Mouse (Mus musculus): Measurements from ENCODE around the gene Rbbp9. TPM values are rescaled to one million over a fixed set of nuclear protein-coding genes. Genes with fewer than 3 reads are reported as not detected.
A peak's percentile ranks its signal among the peaks of the same experiment; 100 is the strongest.

Gene Rbbp9
- polyA plus RNA-seq, 1 experiment from 2014 or later = 70.1 TPM

DNA sequence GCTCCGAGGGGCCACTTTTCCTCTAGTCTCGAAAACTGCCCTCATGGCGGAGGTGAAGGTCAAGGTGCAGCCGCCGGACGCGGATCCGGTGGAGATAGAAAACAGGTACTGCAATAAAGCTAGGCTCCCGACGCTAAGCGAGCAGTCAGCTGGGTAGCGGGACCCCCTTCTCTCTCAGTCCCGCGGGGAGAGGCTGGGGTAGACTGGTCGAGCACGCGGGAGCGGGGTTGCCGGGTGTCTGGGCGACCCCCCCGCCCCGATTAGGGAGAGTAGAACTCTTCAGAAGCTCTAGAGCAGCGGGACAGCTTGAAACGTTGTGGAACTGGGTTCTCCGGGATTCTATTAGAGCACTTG is 22.9 kb downstream of the Rbbp9 start:
- ATAC-seq (ENCODE audit: insufficient number of reproducible peaks, low FRiP score, low TSS enrichment, low read depth) (peak; percentile 22; the same call in 1 of the 2 replicates), DNase-seq (ENCODE audit: low spot score) (no peak)
- H3K9ac ChIP-seq (ENCODE audit: low read length) = peak overlapping the region; percentile 83
- H3K9me3 ChIP-seq (ENCODE audit: control insufficient read depth, low read length) = no peaks in the 10 kb centered on the region
- no peaks in the 10 kb centered on the region for H3K27me3 ChIP-seq (ENCODE audit: control insufficient read depth, insufficient read depth, low read length)
- H3K27ac ChIP-seq (replicated peaks; ENCODE audit: low read depth, low read length) = peak overlapping the region; percentile 43; the same call in 1 of the 2 replicates
- peaks cover 4% of the 10 kb centered on the region; the same call in 1 of the 2 replicates for H3K4me1 ChIP-seq (ENCODE audit: control insufficient read depth, insufficient read depth, low read length)
- WGBS = 0% methylated on average over 25 of the region's 25 CpGs
- H3K4me2 ChIP-seq (ENCODE audit: low read depth, severe bottlenecking) = peak overlapping the region; percentile 76
- H3K4me3 ChIP-seq (ENCODE audit: low read depth, low read length) = peak overlapping the region; percentile 77
- peaks cover 6% of the 10 kb centered on the region for H3K36me3 ChIP-seq (ENCODE audit: control insufficient read depth, insufficient read depth, low read length)

DNA sequence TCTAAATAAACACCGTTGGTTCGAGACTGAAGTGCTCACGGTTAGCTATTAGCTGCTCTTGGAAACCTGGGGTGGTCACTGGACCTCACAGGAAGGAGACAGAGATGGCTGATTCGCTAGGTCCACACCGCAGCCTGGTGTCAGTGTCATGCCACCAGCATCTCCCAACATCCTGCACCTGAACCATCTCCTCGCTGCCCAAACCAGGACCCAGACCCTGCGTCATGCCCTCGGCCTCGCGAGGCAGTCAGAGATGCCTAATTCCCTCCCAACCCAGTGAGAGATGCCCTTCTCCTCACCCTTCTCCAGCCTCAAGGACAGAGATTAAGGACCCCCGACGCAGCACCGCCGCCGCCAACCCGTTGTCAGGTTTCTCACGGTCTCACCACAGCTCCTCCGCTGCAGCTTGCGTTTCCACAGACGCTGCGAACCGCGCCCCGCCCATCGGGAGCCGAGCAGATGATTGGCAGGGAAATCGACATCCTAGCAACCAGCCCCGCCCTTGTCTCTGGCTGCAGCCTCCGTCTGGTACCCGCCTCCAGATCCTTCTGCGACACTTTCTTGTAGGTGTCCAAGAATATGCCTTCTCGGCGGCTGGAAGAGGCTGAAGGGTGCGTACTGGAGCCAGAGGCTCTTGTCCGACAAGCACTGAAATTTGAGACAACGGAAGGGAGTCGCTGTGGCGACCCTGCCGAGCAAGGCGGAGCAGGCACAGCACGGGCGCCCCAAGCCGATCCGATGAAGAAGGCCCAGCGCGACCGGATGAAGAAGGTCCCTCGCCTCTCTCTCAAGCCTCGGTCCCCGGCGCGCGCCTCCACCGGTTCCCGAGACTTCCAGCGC is 23.5 kb downstream of the Rbbp9 start, which contains the start of the genes Dzank1 and Polr3f:
Gene Dzank1, minus strand, starts transcription at position 434 of the 840 bp plus-strand sequence.
Gene Polr3f, plus strand, starts transcription at position 738 of the 840 bp plus-strand sequence.
- peak within 1 kb of the TSS; percentile 76 for H3K4me2 ChIP-seq (ENCODE audit: low read depth, severe bottlenecking)
- H3K4me1 ChIP-seq (ENCODE audit: control insufficient read depth, insufficient read depth, low read length) = peaks cover 4% of the 10 kb centered on the region; the same call in 1 of the 2 replicates
- H3K9ac ChIP-seq (ENCODE audit: low read length) = peak within 1 kb of the TSS; percentile 83
- H3K9me3 ChIP-seq (ENCODE audit: control insufficient read depth, low read length) = no peaks in the 10 kb centered on the region
- WGBS = 1% methylated on average over 50 of the region's 56 CpGs
- peak within 1 kb of the TSS; percentile 43; the same call in 1 of the 2 replicates for H3K27ac ChIP-seq (replicated peaks; ENCODE audit: low read depth, low read length)
- peaks cover 2% of the 10 kb centered on the region; the same call in 1 of the 2 replicates for H3K36me3 ChIP-seq (ENCODE audit: control insufficient read depth, insufficient read depth, low read length)
- DNase-seq (ENCODE audit: low spot score) = peak; percentile 95
- H3K4me3 ChIP-seq (ENCODE audit: low read depth, low read length) = peak within 1 kb of the TSS; percentile 77
- no peaks in the 10 kb centered on the region for H3K27me3 ChIP-seq (ENCODE audit: control insufficient read depth, insufficient read depth, low read length)
- ATAC-seq (ENCODE audit: insufficient number of reproducible peaks, low FRiP score, low TSS enrichment, low read depth) = peak; percentile 99

DNA sequence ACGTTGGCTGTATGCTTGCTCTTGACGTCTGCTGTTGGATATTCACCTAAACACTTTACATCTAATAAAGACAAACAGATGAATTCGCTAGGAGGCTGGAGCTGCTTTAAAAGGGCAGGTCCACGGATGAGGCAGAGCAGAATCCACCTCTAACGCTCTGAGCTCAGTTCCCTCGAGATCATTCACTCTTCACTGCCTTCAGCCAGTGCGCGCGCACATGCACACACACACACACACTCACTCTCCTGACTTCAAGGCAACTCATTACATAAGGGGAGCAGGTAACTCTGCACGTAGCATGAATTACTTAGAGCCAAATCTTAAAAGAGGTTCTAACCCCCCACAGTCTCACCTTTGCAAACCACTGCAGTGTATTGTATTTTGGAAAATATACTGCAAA is 24.8 kb downstream of the Rbbp9 start:
- H3K9ac ChIP-seq (ENCODE audit: low read length) = no peak overlapping the region
- H3K4me3 ChIP-seq (ENCODE audit: low read depth, low read length) = no peak overlapping the region
- DNase-seq (ENCODE audit: low spot score) (no peak), ATAC-seq (ENCODE audit: insufficient number of reproducible peaks, low FRiP score, low TSS enrichment, low read depth) (no peak)
- H3K4me1 ChIP-seq (ENCODE audit: control insufficient read depth, insufficient read depth, low read length) = peaks cover 4% of the 10 kb centered on the region; the same call in 1 of the 2 replicates
- H3K9me3 ChIP-seq (ENCODE audit: control insufficient read depth, low read length) = no peaks in the 10 kb centered on the region
- no peaks in the 10 kb centered on the region for H3K36me3 ChIP-seq (ENCODE audit: control insufficient read depth, insufficient read depth, low read length)
- no peak overlapping the region for H3K27ac ChIP-seq (replicated peaks; ENCODE audit: low read depth, low read length)
- 61% methylated on average over 10 of the region's 10 CpGs for WGBS
- no peak overlapping the region for H3K4me2 ChIP-seq (ENCODE audit: low read depth, severe bottlenecking)
- no peaks in the 10 kb centered on the region for H3K27me3 ChIP-seq (ENCODE audit: control insufficient read depth, insufficient read depth, low read length)

DNA sequence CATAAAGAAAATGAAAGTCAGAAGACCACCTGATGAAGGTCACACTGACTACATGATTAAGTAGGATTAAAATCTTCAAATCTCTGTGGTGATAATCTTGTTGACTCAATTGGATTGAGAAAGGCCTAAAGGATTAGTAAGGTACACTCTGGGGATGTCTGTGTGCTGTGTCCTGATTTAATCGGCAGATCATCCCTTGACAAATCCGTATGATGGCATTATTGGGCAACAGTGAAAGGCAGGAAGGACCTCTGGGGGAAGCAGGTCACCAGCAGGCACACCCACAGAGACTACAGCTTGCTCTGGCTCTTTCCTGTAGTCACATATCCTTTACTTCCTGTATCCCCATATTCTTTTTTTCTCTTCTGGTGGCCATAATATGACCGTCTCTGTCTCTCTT is 30.9 kb downstream of the Rbbp9 start:
- H3K4me3 ChIP-seq (ENCODE audit: low read depth, low read length) = no peak overlapping the region
- no peaks in the 10 kb centered on the region for H3K4me1 ChIP-seq (ENCODE audit: control insufficient read depth, insufficient read depth, low read length)
- H3K4me2 ChIP-seq (ENCODE audit: low read depth, severe bottlenecking) = no peak overlapping the region
- no peak overlapping the region for H3K27ac ChIP-seq (replicated peaks; ENCODE audit: low read depth, low read length)
- no peaks in the 10 kb centered on the region for H3K27me3 ChIP-seq (ENCODE audit: control insufficient read depth, insufficient read depth, low read length)
- no peak for DNase-seq (ENCODE audit: low spot score)
- WGBS = 84% methylated on average over 3 of the region's 3 CpGs
- H3K9ac ChIP-seq (ENCODE audit: low read length) = no peak overlapping the region
- no peaks in the 10 kb centered on the region for H3K36me3 ChIP-seq (ENCODE audit: control insufficient read depth, insufficient read depth, low read length)
- H3K9me3 ChIP-seq (ENCODE audit: control insufficient read depth, low read length) = no peaks in the 10 kb centered on the region
- no peak for ATAC-seq (ENCODE audit: insufficient number of reproducible peaks, low FRiP score, low TSS enrichment, low read depth)

DNA sequence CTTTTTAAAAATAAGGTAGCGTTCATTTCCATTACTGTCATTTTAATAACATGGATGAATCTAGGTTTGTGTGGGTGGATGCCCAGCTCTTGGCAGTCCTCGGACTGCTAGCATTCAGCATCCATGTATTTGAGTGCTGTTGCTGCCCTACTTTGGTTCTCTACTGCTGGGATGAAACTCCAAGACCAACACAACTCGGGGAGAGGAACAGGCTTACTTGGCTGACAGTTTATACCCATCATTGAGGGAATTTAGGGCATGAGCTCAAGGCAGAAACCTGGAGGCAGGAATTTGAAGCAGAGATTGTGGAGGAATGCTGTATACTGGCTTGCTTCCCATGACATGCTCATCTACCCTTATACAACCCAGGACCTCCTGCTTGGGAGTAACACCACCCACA is 36.0 kb downstream of the Rbbp9 start:
- Histone ChIP-seq H3K27me3 (ENCODE audit: control insufficient read depth, insufficient read depth, low read length) (no peaks in the 10 kb centered on the region), H3K4me2 (ENCODE audit: low read depth, severe bottlenecking) (no peak overlapping the region), H3K4me3 (ENCODE audit: low read depth, low read length) (no peak overlapping the region), H3K4me1 (ENCODE audit: control insufficient read depth, insufficient read depth, low read length) (no peaks in the 10 kb centered on the region), H3K9ac (ENCODE audit: low read length) (no peak overlapping the region), H3K36me3 (ENCODE audit: control insufficient read depth, insufficient read depth, low read length) (no peaks in the 10 kb centered on the region), H3K9me3 (ENCODE audit: control insufficient read depth, low read length) (no peaks in the 10 kb centered on the region), H3K27ac (replicated peaks; ENCODE audit: low read depth, low read length) (no peak overlapping the region)
- DNase-seq (ENCODE audit: low spot score) (no peak), ATAC-seq (ENCODE audit: insufficient number of reproducible peaks, low FRiP score, low TSS enrichment, low read depth) (no peak)
- WGBS = 85% methylated on average over 3 of the region's 3 CpGs

- ATAC-seq (ENCODE audit: insufficient number of reproducible peaks, low FRiP score, low TSS enrichment, low read depth) (no peak), DNase-seq (ENCODE audit: low spot score) (no peak)
- no peaks in the 10 kb centered on the region for H3K27me3 ChIP-seq (ENCODE audit: control insufficient read depth, insufficient read depth, low read length)
- H3K4me3 ChIP-seq (ENCODE audit: low read depth, low read length) = no peak overlapping the region
- H3K4me1 ChIP-seq (ENCODE audit: control insufficient read depth, insufficient read depth, low read length) = no peaks in the 10 kb centered on the region
- no peak overlapping the region for H3K27ac ChIP-seq (replicated peaks; ENCODE audit: low read depth, low read length)
- no peaks in the 10 kb centered on the region for H3K9me3 ChIP-seq (ENCODE audit: control insufficient read depth, low read length)
- no peaks in the 10 kb centered on the region for H3K36me3 ChIP-seq (ENCODE audit: control insufficient read depth, insufficient read depth, low read length)
- H3K4me2 ChIP-seq (ENCODE audit: low read depth, severe bottlenecking) = no peak overlapping the region
- H3K9ac ChIP-seq (ENCODE audit: low read length) = no peak overlapping the region
- WGBS = 89% methylated on average over 6 of the region's 6 CpGs
These were observed 48.5 kb downstream of the Rbbp9 start for GRCm38 (mm10) chr2:144502134-144502533.

Other genes with a start within 250 kb of the Rbbp9 start
- 0.53 and 0.55 TPM in 2 replicates for gene Ovol2, start 218.7 kb downstream of the Rbbp9 start, polyA plus RNA-seq (2014; fragmentation: Nextera tagmentation; extraction: Ambion mirVana)
- 43.9 and 47.8 TPM in 2 replicates for gene Kat14, start 181.9 kb downstream of the Rbbp9 start, polyA plus RNA-seq (2014; fragmentation: Nextera tagmentation; extraction: Ambion mirVana)
- 1.7 TPM in 1 of 2 replicates, not detected in the other for gene Pet117, start 181.9 kb downstream of the Rbbp9 start, polyA plus RNA-seq (2014; fragmentation: Nextera tagmentation; extraction: Ambion mirVana)
- gene Dzank1, start 23.5 kb downstream of the Rbbp9 start, polyA plus RNA-seq (2014; fragmentation: Nextera tagmentation; extraction: Ambion mirVana) = 1.0 and 2.7 TPM in 2 replicates
- 32.2 and 33.9 TPM in 2 replicates for gene Polr3f, start 23.2 kb downstream of the Rbbp9 start, polyA plus RNA-seq (2014; fragmentation: Nextera tagmentation; extraction: Ambion mirVana)
- 103 and 104 TPM in 2 replicates for gene Sec23b, start 5.4 kb upstream of the Rbbp9 start, polyA plus RNA-seq (2014; fragmentation: Nextera tagmentation; extraction: Ambion mirVana)
- 35.6 and 39.7 TPM in 2 replicates for gene Smim26, start 43.2 kb upstream of the Rbbp9 start, polyA plus RNA-seq (2014; fragmentation: Nextera tagmentation; extraction: Ambion mirVana)
- 32.3 and 40.7 TPM in 2 replicates for gene Dtd1, start 49.0 kb upstream of the Rbbp9 start, polyA plus RNA-seq (2014; fragmentation: Nextera tagmentation; extraction: Ambion mirVana)